Mouse (Mus musculus) bone marrow macrophage, adult 2 months (primary cell): ENCODE measurements around the gene Ctsl.

Experiments
- CTCF ChIP-seq: IDR thresholded peaks from 2 replicates; pipeline ENCODE4 v1.5.1; 2012; ENCODE audit warnings: low read depth, mild to moderate bottlenecking, low read length, moderate library complexity
- POLR2A ChIP-seq: IDR thresholded peaks from 2 replicates; pipeline ENCODE4 v1.6.1; 2012; ENCODE audit warnings: mild to moderate bottlenecking, low read depth, low read length, borderline replicate concordance

GRCm38 (mm10) chr13:64410604-64411003 is 39.9 kb upstream of the Ctsl start:
- TF ChIP-seq CTCF (no peak), POLR2A (no peak)
